8 mouse cellular contexts compared by ENCODE assay signal in the genomic region with DNA sequence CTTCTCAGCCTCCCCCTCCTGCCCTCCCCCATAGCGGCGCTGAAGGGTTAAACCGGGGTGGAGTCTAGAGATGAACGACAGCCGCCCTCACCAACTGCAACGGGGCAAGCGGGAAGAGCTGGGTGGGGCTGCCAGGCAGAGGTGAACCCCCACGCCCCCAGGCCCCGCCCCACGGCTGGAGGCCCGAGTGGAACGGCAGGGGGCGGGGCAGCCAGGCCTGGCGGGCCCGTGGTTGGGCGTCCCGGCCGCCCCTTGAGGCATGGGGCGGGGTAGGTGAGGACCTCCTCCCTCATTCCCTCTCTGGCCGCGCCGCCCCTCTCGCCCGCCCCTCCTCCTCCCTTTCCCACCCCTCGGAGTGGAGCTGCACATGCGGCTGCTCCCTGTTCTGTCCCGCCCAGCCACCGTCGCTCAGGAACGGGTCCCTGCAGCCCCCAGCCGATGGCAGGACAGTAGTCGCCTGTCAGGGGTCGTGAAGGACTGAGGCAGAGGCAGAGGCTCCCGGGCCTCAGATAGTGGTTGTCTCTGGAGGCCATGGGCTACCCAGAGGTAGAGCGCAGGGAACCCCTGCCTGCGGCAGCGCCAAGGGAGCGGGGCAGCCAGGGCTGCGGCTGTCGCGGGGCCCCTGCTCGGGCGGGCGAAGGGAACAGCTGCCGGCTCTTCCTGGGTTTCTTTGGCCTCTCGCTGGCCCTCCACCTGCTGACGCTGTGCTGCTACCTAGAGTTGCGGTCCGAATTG. TPM values are rescaled to one million over a fixed set of nuclear protein-coding genes. Genes with fewer than 3 reads are reported as not detected.
DNase-seq lines count a peak whose midpoint lies in the region; ATAC-seq and TF ChIP-seq lines count a peak whose summit lies in the region.

A gene (plus strand): TSS at position 357 of the 735 bp plus-strand sequence.

- H3K27me3 ChIP-seq in hindbrain, embryonic 11.5 days (ENCODE audit: control insufficient read depth, insufficient read depth, low read length): no peaks in the 10 kb centered on the region; the same call in 1 of the 2 replicates
- H3K27me3 ChIP-seq in lung, postnatal 0 days (replicated peaks; ENCODE audit: insufficient read depth, low read length): no peaks in the 10 kb centered on the region

- no peaks in the 10 kb centered on the region for H3K9me3 ChIP-seq in hindbrain, embryonic 11.5 days (ENCODE audit: control insufficient read depth, low read length)
- no peaks in the 10 kb centered on the region for H3K9me3 ChIP-seq in lung, postnatal 0 days (ENCODE audit: low read length)

- ATAC-seq in hindbrain, embryonic 11.5 days (ENCODE audit: low FRiP score): peak; percentile 98
- ATAC-seq in lung, postnatal 0 days: peak; percentile 98

- no peak; the same call in 1 of the 2 replicates for TF ChIP-seq CTCF in lung, postnatal 0 days (IDR thresholded peaks at IDR 0.05)

- TF ChIP-seq EP300 in lung, postnatal 0 days (IDR thresholded peaks at IDR 0.05): no peak

- peak within 1 kb of the TSS; percentile 78 for H3K4me2 ChIP-seq in hindbrain, embryonic 11.5 days (replicated peaks; ENCODE audit: low read depth, low read length)
- peak within 1 kb of the TSS; percentile 77 for H3K4me2 ChIP-seq in lung, postnatal 0 days (replicated peaks; ENCODE audit: low read depth, low read length)

- DNase-seq in WW6 (ENCODE audit: low read depth, low spot score): peak; percentile 47
- peak; percentile 68 to 79 for DNase-seq in cerebellum, postnatal 14 days
- DNase-seq in frontal cortex, postnatal 10 days (ENCODE audit: low spot score in 2 of 2): peak; percentile 79 to 81
- DNase-seq in hindbrain, embryonic 11.5 days (ENCODE audit: low spot score): peak; percentile 88
- peak; percentile 64 to 83 for DNase-seq in layer of hippocampus, postnatal 14 days (ENCODE audit: low spot score in 2 of 2)
- peak; percentile 92 for DNase-seq in lung, postnatal 0 days (ENCODE audit: low spot score)
- DNase-seq in retina, embryonic 14.5 days (ENCODE audit: low spot score): peak; percentile 87
- peak; percentile 25 for DNase-seq in thymus, postnatal 25 days

- no peaks in the 10 kb centered on the region; the same call in 1 of the 2 replicates for H3K4me1 ChIP-seq in hindbrain, embryonic 11.5 days (replicated peaks; ENCODE audit: control insufficient read depth, insufficient read depth, low read length)
- H3K4me1 ChIP-seq in lung, postnatal 0 days (ENCODE audit: insufficient read depth, low read depth, low read length): no peaks in the 10 kb centered on the region

- H3K9ac ChIP-seq in hindbrain, embryonic 11.5 days (ENCODE audit: low read depth, low read length): peak within 1 kb of the TSS; percentile 31; the same call in 1 of the 2 replicates
- H3K9ac ChIP-seq in lung, postnatal 0 days (replicated peaks; ENCODE audit: low read depth): peak within 1 kb of the TSS; percentile 26; the same call in 1 of the 2 replicates

- no peak within 1 kb of the TSS for H3K27ac ChIP-seq in hindbrain, embryonic 11.5 days (ENCODE audit: low read depth, low read length)
- H3K27ac ChIP-seq in lung, postnatal 0 days (ENCODE audit: low read length): no peak within 1 kb of the TSS

- H3K4me3 ChIP-seq in hindbrain, embryonic 11.5 days (ENCODE audit: low read depth, low read length): peak within 1 kb of the TSS; percentile 46
- peak within 1 kb of the TSS; percentile 47 for H3K4me3 ChIP-seq in lung, postnatal 0 days (ENCODE audit: low read depth, low read length)

- H3K36me3 ChIP-seq in hindbrain, embryonic 11.5 days (ENCODE audit: control insufficient read depth, insufficient read depth, low read length): no peaks in the 10 kb centered on the region
- H3K36me3 ChIP-seq in lung, postnatal 0 days (ENCODE audit: insufficient read depth, low read length): no peaks in the 10 kb centered on the region

- 20% methylated on average over 33 of the region's 49 CpGs for WGBS in hindbrain, embryonic 11.5 days
- WGBS in lung, postnatal 0 days: 6% methylated on average over 8 of the region's 49 CpGs

RNA-seq across cellular contexts. Expression of the gene that starts here (rescaled TPM):
- 1.3 and 1.9 TPM in 2 replicates for polyA plus RNA-seq in hindbrain, embryonic 11.5 days (2014; fragmentation: Nextera tagmentation; extraction: Ambion mirVana)
- 1 to 10 TPM; 5.1 to 5.9 TPM for total RNA-seq in layer of hippocampus, postnatal 14 days (2021)
- polyA plus RNA-seq in lung, postnatal 0 days (2015; fragmentation: Nextera tagmentation; extraction: Ambion mirVana): 0.93 and 0.95 TPM in 2 replicates

Comparison
In these comparisons a context has a peak if more than half of its experiments do, and no peak if none do; other contexts are left out.
1. Peak in DNase-seq, ATAC-seq, H3K4me3 ChIP-seq, H3K9ac ChIP-seq and H3K4me2 ChIP-seq in lung, postnatal 0 days; RNA of the gene not detected or under 1 TPM.
2. DNase-seq: peak in every context shown above with its lines; median percentile 92 in lung, postnatal 0 days; 88 in hindbrain, embryonic 11.5 days; 87 in retina, embryonic 14.5 days; 80 in frontal cortex, postnatal 10 days; 74 in cerebellum, postnatal 14 days; 74 in layer of hippocampus, postnatal 14 days; 47 in WW6; 25 in thymus, postnatal 25 days.